8 mouse cellular contexts compared by ENCODE assay signal in genomic region chr15:37135590-37136164, GRCm38 (mm10).
DNase-seq lines count a peak whose midpoint lies in the region; ATAC-seq and TF ChIP-seq lines count a peak whose summit lies in the region.

No protein-coding gene starts in this region.

- H3K36me3 ChIP-seq in hindbrain, embryonic 15.5 days: no peaks in the 10 kb centered on the region

- H3K4me2 ChIP-seq in hindbrain, embryonic 15.5 days: peak overlapping the region; percentile 76

- TF ChIP-seq CTCF in gastrocnemius, adult 2 months (IDR thresholded peaks at IDR 0.05): no peak
- TF ChIP-seq CTCF in left cerebral cortex, adult 2 months (IDR thresholded peaks at IDR 0.05): no peak; the same call in 1 of the 2 replicates

- no peaks in the 10 kb centered on the region for H3K9me3 ChIP-seq in hindbrain, embryonic 15.5 days

- DNase-seq in T-cell, adult 2 months (ENCODE audit: low spot score): peak; percentile 52
- DNase-seq in cerebellum, postnatal 25 days: peak; percentile 84 to 87
- peak; percentile 66 for DNase-seq in gastrocnemius, adult 2 months
- peak; percentile 42 to 54 for DNase-seq in left cerebral cortex, adult 2 months (ENCODE audit: extremely low spot score in 1 of 2, low spot score in 2 of 2)
- peak; percentile 34 for DNase-seq in retina, postnatal 7 days (ENCODE audit: low read depth, low spot score)
- DNase-seq in urinary bladder, adult 18-20 months (ENCODE audit: low spot score in 2 of 2): peak; percentile 71 to 76

- intact Hi-C loops in gastrocnemius, adult 2 months (cut with DNase I): no loop called here
- intact Hi-C loops in left cerebral cortex, adult 2 months (cut with DNase I): no loop called here

- WGBS in hindbrain, embryonic 15.5 days: 1% methylated on average over 35 of the region's 35 CpGs

- H3K27ac ChIP-seq in gastrocnemius, adult 2 months: peak overlapping the region; percentile 91
- peak overlapping the region; percentile 84 for H3K27ac ChIP-seq in hindbrain, embryonic 15.5 days (replicated peaks)
- peak overlapping the region; percentile 94 for H3K27ac ChIP-seq in left cerebral cortex, adult 2 months

- H3K27me3 ChIP-seq in hindbrain, embryonic 15.5 days: no peaks in the 10 kb centered on the region

- peak overlapping the region; percentile 92 for H3K4me3 ChIP-seq in gastrocnemius, adult 2 months
- H3K4me3 ChIP-seq in hindbrain, embryonic 15.5 days: peak overlapping the region; percentile 45
- H3K4me3 ChIP-seq in left cerebral cortex, adult 2 months: peak overlapping the region; percentile 60

- peaks cover 23% of the 10 kb centered on the region for H3K4me1 ChIP-seq in hindbrain, embryonic 15.5 days (replicated peaks)

- peak overlapping the region; percentile 59 for H3K9ac ChIP-seq in hindbrain, embryonic 15.5 days

- peak; percentile 69 for ATAC-seq in hindbrain, embryonic 15.5 days (ENCODE audit: low FRiP score, low read depth)
- ATAC-seq in megakaryocyte, adult 5-6 weeks (ENCODE audit: poor library complexity, severe bottlenecking): peak; percentile 77

Comparison
In these comparisons a context has a peak if more than half of its experiments do, and no peak if none do; other contexts are left out.
1. Peak in every context shown above with its lines: DNase-seq, ATAC-seq, H3K4me3 ChIP-seq and H3K27ac ChIP-seq.
2. DNase-seq: peak in every context shown above with its lines; median percentile 86 in cerebellum, postnatal 25 days; 74 in urinary bladder, adult 18-20 months; 66 in gastrocnemius, adult 2 months; 52 in T-cell, adult 2 months; 48 in left cerebral cortex, adult 2 months; 34 in retina, postnatal 7 days.